Mouse (Mus musculus) adipocyte (in vitro differentiated cells): ENCODE data around the gene Ggnbp2.

Source experiments
- DNase-seq: peaks from one replicate; pipeline ENCODE4 v3.0.0-alpha.2; 2016; ENCODE audit warnings: low spot score

Gene Ggnbp2

DNA sequence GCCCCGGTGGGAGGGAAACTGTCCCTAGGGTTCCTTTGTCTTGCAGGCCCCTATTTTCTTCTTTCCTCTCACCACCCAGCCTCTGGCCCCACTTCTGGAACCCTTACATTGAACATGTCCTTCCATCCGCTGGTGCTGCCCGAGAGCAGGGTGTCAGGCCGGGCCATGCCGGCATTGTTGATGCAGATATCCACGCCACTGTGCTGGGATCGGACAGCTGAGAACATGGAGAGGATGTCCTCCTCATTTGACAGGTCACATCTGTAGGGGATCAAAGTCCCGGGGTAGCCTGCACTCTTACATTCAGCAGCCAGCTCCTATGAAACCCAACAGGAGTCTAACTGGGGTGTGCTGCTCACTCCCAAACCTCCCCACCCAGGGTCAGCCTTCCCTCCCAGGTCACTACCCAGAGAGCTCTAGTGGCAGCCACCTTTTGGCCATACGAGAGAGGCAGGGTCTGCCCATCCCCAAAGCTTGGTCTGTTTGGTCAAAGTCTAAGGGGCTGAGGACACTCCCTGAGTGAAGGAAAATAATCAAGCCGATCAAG is 45.3 kb downstream of the Ggnbp2 start:
- DNase-seq, result no peak

DNA sequence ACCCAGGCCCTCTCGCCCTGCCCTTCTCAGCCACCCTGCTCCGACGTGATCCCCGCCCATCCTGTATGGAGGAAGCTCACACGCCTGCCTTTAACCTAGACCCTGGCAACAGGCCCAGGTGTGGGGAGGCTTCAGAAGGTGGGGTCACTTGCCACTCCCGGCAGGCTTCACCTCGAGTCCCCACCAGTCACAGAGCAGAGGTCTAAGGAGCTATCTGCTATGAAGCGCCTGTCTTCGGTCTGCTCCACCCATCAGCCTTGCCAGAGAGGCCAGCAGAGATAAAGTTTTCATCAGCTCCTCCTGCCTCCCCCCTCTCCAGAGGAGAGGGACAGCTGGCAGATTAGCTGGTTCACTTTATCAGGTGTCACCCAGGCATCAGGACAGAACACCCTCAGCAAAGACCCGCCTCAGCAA is 47.1 kb downstream of the Ggnbp2 start:
- DNase-seq, result no peak

GRCm38 (mm10) chr11:84822487-84822886 is 48.1 kb downstream of the Ggnbp2 start:
- no peak for DNase-seq

DNA sequence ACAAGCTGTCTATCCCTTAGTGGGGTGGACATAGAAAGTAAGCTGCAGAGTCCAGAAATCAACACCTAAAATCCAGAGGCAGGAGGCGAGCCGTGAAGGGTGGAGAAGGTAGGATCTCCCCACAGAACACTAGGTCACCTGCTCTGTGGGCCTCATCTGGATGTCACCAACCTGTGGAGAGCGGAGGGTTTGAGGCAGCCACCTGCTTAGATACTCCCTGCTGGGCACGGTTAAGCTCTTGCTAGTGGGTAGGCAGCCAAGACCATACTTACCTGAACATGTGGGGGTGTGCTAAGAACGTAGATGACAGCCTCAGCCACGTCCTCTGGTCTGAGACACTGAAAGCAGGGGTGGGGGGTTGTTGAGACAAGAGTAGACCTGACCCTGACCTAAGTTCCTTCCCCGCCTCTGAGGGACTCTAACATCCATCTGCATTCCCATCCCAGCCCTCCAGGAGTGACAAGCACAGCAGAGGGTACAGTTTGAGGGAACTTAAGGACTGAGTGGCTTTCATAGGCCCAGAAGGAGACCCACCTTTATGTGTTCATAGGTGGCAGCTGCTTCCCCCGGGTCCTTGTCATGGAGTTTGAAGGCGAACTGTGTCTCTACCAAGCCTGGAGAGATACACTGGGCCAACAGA is 49.4 kb downstream of the Ggnbp2 start:
- no peak for DNase-seq

GRCm38 (mm10) chr11:84818961-84819692 is 51.5 kb downstream of the Ggnbp2 start, which contains the start of gene Mrm1:
TSS of gene Mrm1 (minus strand) at chr11:84819515.
- DNase-seq, result peak; percentile 95

GRCm38 (mm10) chr11:84818085-84818960 is 52.3 kb downstream of the Ggnbp2 start:
- DNase-seq, result peak; percentile 85

DNA sequence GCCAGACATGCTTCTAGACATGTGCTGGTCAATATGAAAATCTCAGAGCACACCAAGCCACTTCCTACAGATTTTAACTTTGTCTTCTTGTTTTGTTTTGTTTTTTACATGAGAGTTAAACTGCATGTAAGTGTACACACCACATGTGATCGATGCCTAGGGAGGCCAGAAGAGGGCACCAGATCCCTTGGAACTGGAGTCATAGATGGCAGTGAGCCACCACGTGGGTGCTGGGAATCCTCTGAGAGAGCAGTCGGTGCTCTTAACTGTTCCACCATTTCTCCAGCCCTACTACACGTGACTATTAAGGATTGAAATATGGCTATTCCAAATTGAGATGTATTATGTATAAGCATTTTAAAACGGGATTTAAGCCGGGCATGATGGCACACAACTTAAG is 53.3 kb downstream of the Ggnbp2 start:
- DNase-seq, result peak; percentile 40

GRCm38 (mm10) chr11:84813724-84814510 is 56.7 kb downstream of the Ggnbp2 start:
- DNase-seq, result peak; percentile 65

- no peak for DNase-seq
Measured at GRCm38 (mm10) chr11:84804373-84804772, 66.2 kb downstream of the Ggnbp2 start.

- peak; percentile 85 for DNase-seq
Measured at GRCm38 (mm10) chr11:84797627-84798353, 72.8 kb downstream of the Ggnbp2 start.

DNA sequence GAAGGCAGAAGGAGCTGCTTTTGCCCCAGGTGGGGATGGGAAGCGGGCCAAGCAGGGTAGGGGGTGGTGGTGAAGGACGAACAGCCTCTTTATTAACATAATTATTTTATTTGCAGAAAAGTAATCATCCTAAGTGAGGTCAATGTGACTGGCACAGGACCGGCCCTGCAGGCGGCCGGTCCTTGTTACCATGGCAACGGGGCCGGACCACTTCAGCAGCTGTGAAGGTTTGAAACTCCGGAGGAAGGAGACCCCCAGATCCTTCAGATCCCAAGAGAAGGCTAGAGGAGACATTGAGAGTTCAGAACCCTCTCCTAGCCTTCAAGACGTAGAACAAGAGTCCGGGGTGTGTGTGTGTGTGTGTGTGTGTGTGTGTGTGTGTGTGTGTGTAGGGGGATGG is 73.6 kb downstream of the Ggnbp2 start:
- no peak for DNase-seq

DNA sequence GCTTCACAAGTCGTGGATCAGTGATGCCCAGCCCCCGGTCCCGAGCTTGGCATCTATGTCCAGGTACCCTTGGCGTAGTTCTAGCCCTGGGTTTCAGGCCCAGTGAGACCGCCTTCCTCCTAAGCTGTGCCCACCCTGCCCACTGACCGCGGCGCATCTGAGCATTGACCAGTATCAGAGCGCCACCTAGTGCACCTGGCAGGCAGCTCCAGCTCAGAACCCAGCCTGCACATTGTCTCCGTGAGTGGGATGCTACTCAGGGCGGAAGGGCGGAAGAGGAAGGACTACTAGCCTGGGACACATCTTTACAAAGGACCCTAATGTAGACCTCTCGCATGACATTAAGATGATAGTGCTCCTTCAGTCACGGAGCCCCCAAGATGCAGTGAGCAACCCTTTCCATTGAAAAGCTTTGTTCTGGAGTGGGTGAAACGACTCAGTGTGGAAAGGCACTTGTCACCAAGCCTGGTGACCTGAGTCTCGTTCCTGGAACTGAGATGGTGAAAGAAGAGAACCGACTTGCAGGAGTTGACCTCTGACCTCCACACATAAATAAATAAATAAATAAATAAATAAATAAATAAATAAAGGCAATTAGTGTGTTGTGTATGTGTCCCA is 76.0 kb downstream of the Ggnbp2 start:
- peak; percentile 35 for DNase-seq

- DNase-seq, result no peak
Measured at GRCm38 (mm10) chr11:84793545-84793944, 77.1 kb downstream of the Ggnbp2 start.

GRCm38 (mm10) chr11:84790383-84790782 is 80.2 kb downstream of the Ggnbp2 start:
- DNase-seq, result no peak
